Mouse (Mus musculus): ENCODE measurements around the gene Sema4c. TPM values are rescaled to one million over a fixed set of nuclear protein-coding genes. Genes with fewer than 3 reads are reported as not detected.

The Sema4c gene
- polyA plus RNA-seq, 1 experiment from 2014 or later: 19.1 TPM

- Histone ChIP-seq H3K9ac (ENCODE audit: low read depth, low read length) (no peak overlapping the region), H3K4me1 (ENCODE audit: control insufficient read depth, insufficient read depth, low read depth, low read length) (peaks cover 35% of the 10 kb centered on the region), H3K27me3 (replicated peaks; ENCODE audit: control insufficient read depth, insufficient read depth, low read length) (no peaks in the 10 kb centered on the region), H3K36me3 (ENCODE audit: control insufficient read depth, insufficient read depth, low read length) (no peaks in the 10 kb centered on the region), H3K4me3 (ENCODE audit: low read length) (no peak overlapping the region), H3K4me2 (ENCODE audit: low read length) (no peak overlapping the region), H3K9me3 (ENCODE audit: control insufficient read depth, low read length) (no peaks in the 10 kb centered on the region), H3K27ac (ENCODE audit: low read depth, low read length) (no peak overlapping the region)
- no peak for ATAC-seq
- WGBS: 30% methylated on average over 1 of the region's 1 CpGs
Observed at GRCm38 (mm10) chr1:36593099-36593498, 35.0 kb upstream of the Sema4c start.

- Histone ChIP-seq H3K36me3 (ENCODE audit: control insufficient read depth, insufficient read depth, low read length) (no peaks in the 10 kb centered on the region), H3K9ac (ENCODE audit: low read depth, low read length) (no peak overlapping the region), H3K27me3 (replicated peaks; ENCODE audit: control insufficient read depth, insufficient read depth, low read length) (no peaks in the 10 kb centered on the region), H3K4me2 (ENCODE audit: low read length) (no peak overlapping the region), H3K27ac (ENCODE audit: low read depth, low read length) (no peak overlapping the region), H3K4me3 (ENCODE audit: low read length) (no peak overlapping the region), H3K9me3 (ENCODE audit: control insufficient read depth, low read length) (no peaks in the 10 kb centered on the region), H3K4me1 (ENCODE audit: control insufficient read depth, insufficient read depth, low read depth, low read length) (peaks cover 36% of the 10 kb centered on the region)
- ATAC-seq: no peak
- WGBS: 84% methylated on average over 2 of the region's 2 CpGs
Observed at GRCm38 (mm10) chr1:36591408-36591807, 33.3 kb upstream of the Sema4c start.

GRCm38 (mm10) chr1:36590664-36591063 is 32.5 kb upstream of the Sema4c start:
- no peak overlapping the region for H3K9ac ChIP-seq (ENCODE audit: low read depth, low read length)
- no peaks in the 10 kb centered on the region for H3K9me3 ChIP-seq (ENCODE audit: control insufficient read depth, low read length)
- WGBS: 46% methylated on average over 9 of the region's 9 CpGs
- H3K27me3 ChIP-seq (replicated peaks; ENCODE audit: control insufficient read depth, insufficient read depth, low read length): no peaks in the 10 kb centered on the region
- H3K4me3 ChIP-seq (ENCODE audit: low read length): no peak overlapping the region
- H3K36me3 ChIP-seq (ENCODE audit: control insufficient read depth, insufficient read depth, low read length): no peaks in the 10 kb centered on the region
- no peak overlapping the region for H3K4me2 ChIP-seq (ENCODE audit: low read length)
- H3K4me1 ChIP-seq (ENCODE audit: control insufficient read depth, insufficient read depth, low read depth, low read length): peaks cover 35% of the 10 kb centered on the region
- H3K27ac ChIP-seq (ENCODE audit: low read depth, low read length): no peak overlapping the region
- ATAC-seq: no peak

GRCm38 (mm10) chr1:36589486-36589885 is 31.3 kb upstream of the Sema4c start:
- 37% methylated on average over 6 of the region's 6 CpGs for WGBS
- Histone ChIP-seq H3K9me3 (ENCODE audit: control insufficient read depth, low read length) (no peaks in the 10 kb centered on the region), H3K27me3 (replicated peaks; ENCODE audit: control insufficient read depth, insufficient read depth, low read length) (no peaks in the 10 kb centered on the region), H3K4me3 (ENCODE audit: low read length) (no peak overlapping the region), H3K4me2 (ENCODE audit: low read length) (no peak overlapping the region), H3K27ac (ENCODE audit: low read depth, low read length) (0 out of 2 replicates have a peak overlapping the region, but pooled peaks have one; percentile 17), H3K9ac (ENCODE audit: low read depth, low read length) (no peak overlapping the region), H3K36me3 (ENCODE audit: control insufficient read depth, insufficient read depth, low read length) (no peaks in the 10 kb centered on the region), H3K4me1 (ENCODE audit: control insufficient read depth, insufficient read depth, low read depth, low read length) (peaks cover 28% of the 10 kb centered on the region)
- peak; percentile 56; the same call in 1 of the 2 replicates for ATAC-seq

GRCm38 (mm10) chr1:36588476-36589450 is 30.6 kb upstream of the Sema4c start:
- Histone ChIP-seq H3K27me3 (replicated peaks; ENCODE audit: control insufficient read depth, insufficient read depth, low read length) (no peaks in the 10 kb centered on the region), H3K4me2 (ENCODE audit: low read length) (no peak overlapping the region), H3K4me3 (ENCODE audit: low read length) (no peak overlapping the region), H3K9me3 (ENCODE audit: control insufficient read depth, low read length) (no peaks in the 10 kb centered on the region), H3K36me3 (ENCODE audit: control insufficient read depth, insufficient read depth, low read length) (no peaks in the 10 kb centered on the region), H3K9ac (ENCODE audit: low read depth, low read length) (peak overlapping the region; percentile 35; the same call in 1 of the 2 replicates), H3K4me1 (ENCODE audit: control insufficient read depth, insufficient read depth, low read depth, low read length) (peaks cover 28% of the 10 kb centered on the region), H3K27ac (ENCODE audit: low read depth, low read length) (peak overlapping the region; percentile 17; the same call in 1 of the 2 replicates)
- 58% methylated on average over 13 of the region's 13 CpGs for WGBS
- ATAC-seq: peak; percentile 69

- Histone ChIP-seq H3K27ac (ENCODE audit: low read depth, low read length) (no peak overlapping the region), H3K27me3 (replicated peaks; ENCODE audit: control insufficient read depth, insufficient read depth, low read length) (no peaks in the 10 kb centered on the region), H3K9ac (ENCODE audit: low read depth, low read length) (no peak overlapping the region), H3K4me3 (ENCODE audit: low read length) (no peak overlapping the region), H3K4me1 (ENCODE audit: control insufficient read depth, insufficient read depth, low read depth, low read length) (peaks cover 28% of the 10 kb centered on the region), H3K4me2 (ENCODE audit: low read length) (no peak overlapping the region), H3K9me3 (ENCODE audit: control insufficient read depth, low read length) (no peaks in the 10 kb centered on the region), H3K36me3 (ENCODE audit: control insufficient read depth, insufficient read depth, low read length) (no peaks in the 10 kb centered on the region)
- ATAC-seq: no peak
- WGBS: 85% methylated on average over 6 of the region's 6 CpGs
Observed at GRCm38 (mm10) chr1:36587860-36588259, 29.7 kb upstream of the Sema4c start.

- 54% methylated on average over 4 of the region's 4 CpGs for WGBS
Observed at GRCm38 (mm10) chr1:36586288-36586687, 28.1 kb upstream of the Sema4c start.

GRCm38 (mm10) chr1:36583408-36584116 is 25.4 kb upstream of the Sema4c start:
- H3K27ac ChIP-seq (ENCODE audit: low read depth, low read length): no peak overlapping the region
- H3K9ac ChIP-seq (ENCODE audit: low read depth, low read length): no peak overlapping the region
- H3K27me3 ChIP-seq (replicated peaks; ENCODE audit: control insufficient read depth, insufficient read depth, low read length): no peaks in the 10 kb centered on the region
- no peak overlapping the region for H3K4me2 ChIP-seq (ENCODE audit: low read length)
- H3K4me1 ChIP-seq (ENCODE audit: control insufficient read depth, insufficient read depth, low read depth, low read length): peaks cover 21% of the 10 kb centered on the region
- no peaks in the 10 kb centered on the region for H3K36me3 ChIP-seq (ENCODE audit: control insufficient read depth, insufficient read depth, low read length)
- no peak for ATAC-seq
- H3K4me3 ChIP-seq (ENCODE audit: low read length): no peak overlapping the region
- H3K9me3 ChIP-seq (ENCODE audit: control insufficient read depth, low read length): no peaks in the 10 kb centered on the region
- 84% methylated on average over 8 of the region's 8 CpGs for WGBS

More at GRCm38 (mm10) chr1:36586288-36586687, 28.1 kb upstream of the Sema4c start:
- Histone ChIP-seq H3K36me3 (ENCODE audit: control insufficient read depth, insufficient read depth, low read length) (no peaks in the 10 kb centered on the region), H3K27ac (ENCODE audit: low read depth, low read length) (no peak overlapping the region), H3K27me3 (replicated peaks; ENCODE audit: control insufficient read depth, insufficient read depth, low read length) (no peaks in the 10 kb centered on the region), H3K9ac (ENCODE audit: low read depth, low read length) (no peak overlapping the region), H3K4me1 (ENCODE audit: control insufficient read depth, insufficient read depth, low read depth, low read length) (peaks cover 28% of the 10 kb centered on the region), H3K4me3 (ENCODE audit: low read length) (no peak overlapping the region), H3K9me3 (ENCODE audit: control insufficient read depth, low read length) (no peaks in the 10 kb centered on the region), H3K4me2 (ENCODE audit: low read length) (no peak overlapping the region)
- no peak for ATAC-seq

GRCm38 (mm10) chr1:36582211-36582610 is 24.1 kb upstream of the Sema4c start:
- Histone ChIP-seq H3K4me2 (ENCODE audit: low read length) (no peak overlapping the region), H3K27ac (ENCODE audit: low read depth, low read length) (no peak overlapping the region), H3K9me3 (ENCODE audit: control insufficient read depth, low read length) (no peaks in the 10 kb centered on the region), H3K27me3 (replicated peaks; ENCODE audit: control insufficient read depth, insufficient read depth, low read length) (no peaks in the 10 kb centered on the region), H3K9ac (ENCODE audit: low read depth, low read length) (no peak overlapping the region), H3K4me3 (ENCODE audit: low read length) (no peak overlapping the region), H3K4me1 (ENCODE audit: control insufficient read depth, insufficient read depth, low read depth, low read length) (peaks cover 16% of the 10 kb centered on the region), H3K36me3 (ENCODE audit: control insufficient read depth, insufficient read depth, low read length) (no peaks in the 10 kb centered on the region)
- 76% methylated on average over 8 of the region's 8 CpGs for WGBS
- no peak for ATAC-seq

All from hindbrain, embryonic 16.5 days (tissue).